Mouse (Mus musculus) small intestine, adult 10 weeks (tissue): Measurements from ENCODE around the gene Rhox12. TPM values are rescaled to one million over a fixed set of nuclear protein-coding genes. Genes with fewer than 3 reads are reported as not detected.

Experiments
- polyA plus RNA-seq: library from polyadenylated mRNA; stranded (reverse); fragments of 350-450 nt; fragmentation: Illumina TruSeq; extraction: RNeasy Lipid Tissue Mini Kit (QIAGEN cat#74804); gene quantifications from one replicate; pipeline ENCODE4 v1.2.3, GENCODE M21; 2014; ENCODE audit warnings: low replicate concordance

Gene Rhox12
- polyA plus RNA-seq, result not detected

DNA sequence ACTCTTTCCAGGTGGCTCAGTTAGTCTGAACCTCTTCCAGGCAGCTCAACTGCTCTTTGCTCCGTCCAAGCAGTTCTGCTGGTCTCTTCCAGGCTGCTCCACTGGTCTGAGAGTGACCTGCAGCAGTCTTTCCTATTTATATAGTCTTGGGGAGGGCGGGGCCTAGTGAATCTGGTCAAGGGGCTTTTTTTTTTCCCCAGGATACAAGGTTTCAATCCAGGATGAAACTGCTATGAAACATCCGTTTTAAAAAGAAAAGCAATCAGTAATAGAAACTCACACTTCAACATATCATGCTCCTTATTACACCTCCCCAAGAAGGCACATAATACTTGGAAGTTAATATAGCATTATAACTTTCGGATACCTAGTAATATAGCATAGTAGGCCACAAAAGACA is at the start of gene Rhox12:
Rhox12 (minus strand) TSS at position 101 of the 400 bp plus-strand sequence.

DNA sequence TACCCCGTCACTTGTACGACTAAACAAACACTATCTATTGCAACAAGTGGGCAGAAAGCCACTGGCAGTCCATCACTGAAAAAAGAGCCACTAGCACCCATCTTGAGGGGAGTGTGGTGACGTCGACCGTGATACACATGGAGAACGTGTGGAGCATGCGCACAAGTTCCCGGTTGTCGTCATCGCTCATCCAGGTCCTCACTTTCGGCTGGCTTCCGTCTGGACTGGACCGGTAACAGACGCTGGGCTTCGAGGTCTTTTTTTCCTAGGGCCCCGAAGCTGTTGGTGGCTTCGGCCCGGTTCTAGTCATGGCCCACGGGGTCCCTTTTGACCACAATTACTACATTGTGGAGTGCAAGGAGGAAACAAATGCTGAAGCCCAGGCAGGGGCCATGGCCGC is 10.3 kb upstream of the Rhox12 start, which contains the start of gene Rhox13:
Rhox13 (plus strand) TSS at position 238 of the 400 bp plus-strand sequence.

DNA sequence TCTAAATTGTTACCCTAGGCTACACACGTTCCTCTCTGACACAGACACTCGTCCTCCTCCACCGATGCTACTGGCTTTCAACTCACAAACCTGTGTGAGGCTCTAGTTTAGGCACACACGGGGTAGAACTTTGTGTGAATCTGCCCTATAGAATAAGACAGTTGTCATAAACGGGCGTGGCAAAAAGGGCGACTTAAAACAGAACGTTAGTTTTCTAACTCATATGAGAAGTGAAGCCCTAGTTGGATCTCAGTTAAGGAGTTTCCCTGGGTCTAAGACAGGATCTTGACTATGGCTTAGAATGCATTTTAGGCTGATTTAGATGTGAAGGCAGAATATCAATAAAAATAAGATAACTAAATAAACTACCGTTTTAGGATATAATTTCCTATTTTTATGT is 25.7 kb downstream of the Rhox12 start, which contains the start of gene Rhox11:
Rhox11 (minus strand) TSS at position 101 of the 400 bp plus-strand sequence.

DNA sequence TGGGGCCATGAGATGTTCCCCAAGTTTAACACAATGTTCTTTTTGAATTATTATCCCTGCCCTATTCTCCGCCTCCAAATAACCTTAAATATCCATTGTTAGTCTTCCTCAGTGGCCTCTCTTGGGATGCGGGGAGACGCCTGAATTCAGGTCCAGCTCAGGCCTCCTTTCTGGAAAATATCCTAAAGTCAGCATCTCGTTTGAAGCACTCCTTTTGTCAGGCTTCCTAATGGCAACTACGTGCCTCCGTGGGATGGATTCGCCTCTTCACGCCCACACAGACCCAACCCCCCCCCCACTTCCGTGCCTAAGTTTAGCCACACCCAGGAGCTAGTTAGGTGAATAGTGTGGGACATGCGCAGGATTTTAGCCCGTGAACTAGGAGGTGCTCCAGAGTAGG is 44.5 kb downstream of the Rhox12 start, which contains the start of gene Rhox10:
Rhox10 (plus strand) TSS at position 301 of the 400 bp plus-strand sequence.

Other genes starting within 250 kb of the Rhox12 start
- gene Rhox8, start 232.0 kb downstream of the Rhox12 start, polyA plus RNA-seq, result not detected
- not detected for gene Rhox7b, start 213.7 kb downstream of the Rhox12 start, polyA plus RNA-seq
- gene Rhox9, start 209.1 kb downstream of the Rhox12 start, polyA plus RNA-seq, result not detected
- gene Btg1-ps1, start 92.1 kb downstream of the Rhox12 start, polyA plus RNA-seq, result not detected
- not detected for gene Btg1-ps2, start 67.8 kb downstream of the Rhox12 start, polyA plus RNA-seq
- gene Rhox10, start 44.4 kb downstream of the Rhox12 start, polyA plus RNA-seq, result not detected
- not detected for gene Rhox11, start 25.8 kb downstream of the Rhox12 start, polyA plus RNA-seq
- not detected for gene Rhox13, start 10.3 kb upstream of the Rhox12 start, polyA plus RNA-seq
- 56.5 TPM for gene Zbtb33, start 78.9 kb upstream of the Rhox12 start, polyA plus RNA-seq
- gene Tmem255a, start 141.5 kb upstream of the Rhox12 start, polyA plus RNA-seq, result 0.97 TPM
- gene Atp1b4, start 205.3 kb upstream of the Rhox12 start, polyA plus RNA-seq, result not detected